Mouse (Mus musculus) naive thymus-derived CD4-positive, alpha-beta T cell, adult 2 months (primary cell): Measurements from ENCODE around the gene Mafb.

ENCODE experiments used
- DNase-seq: peaks from one replicate; pipeline ENCODE4 v3.0.0-alpha.2; 2011; ENCODE audit warnings: low read depth

Gene Mafb

DNA sequence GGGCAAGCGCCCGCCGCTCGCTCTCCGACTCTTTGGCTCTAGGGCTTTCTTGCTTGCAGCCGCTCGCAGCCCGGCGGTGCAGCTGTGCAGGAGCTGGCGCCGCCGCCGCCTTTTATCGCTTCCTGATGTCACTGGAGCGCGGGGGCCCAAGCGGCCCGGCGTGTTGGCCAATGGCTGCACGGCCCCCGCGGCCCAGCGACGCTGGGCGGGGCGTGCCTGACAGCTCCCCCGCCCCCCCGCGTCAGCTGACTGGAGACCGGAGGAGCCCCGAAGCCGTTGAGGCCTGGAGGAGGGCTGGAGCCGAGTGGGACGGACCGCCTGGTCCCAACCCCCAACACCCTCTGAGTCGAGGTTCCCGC, at the start of gene Mafb:
Gene Mafb (minus strand): TSS at position 86 of the 359 bp plus-strand sequence.
- DNase-seq = peak; percentile 57

DNA sequence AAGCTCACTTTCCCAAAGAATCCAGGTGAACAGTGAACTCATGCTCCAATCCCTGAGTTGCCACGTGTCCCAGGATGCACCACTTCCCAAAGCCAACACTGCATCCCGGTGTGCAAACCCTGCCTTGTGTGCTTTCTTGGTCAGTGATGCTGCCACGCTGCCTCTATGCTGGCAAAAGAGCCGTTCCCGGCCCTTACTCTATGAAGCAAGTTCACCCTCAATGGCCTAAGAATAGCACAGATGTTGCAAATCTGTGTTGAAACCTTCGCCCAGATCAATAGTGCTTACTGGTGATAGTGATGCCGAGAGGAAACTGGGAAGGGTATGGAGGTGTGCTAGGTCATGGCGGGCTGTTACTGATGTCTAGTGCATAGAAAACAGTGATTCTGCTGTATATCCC, 48.3 kb upstream of the Mafb start:
- DNase-seq = no peak

DNA sequence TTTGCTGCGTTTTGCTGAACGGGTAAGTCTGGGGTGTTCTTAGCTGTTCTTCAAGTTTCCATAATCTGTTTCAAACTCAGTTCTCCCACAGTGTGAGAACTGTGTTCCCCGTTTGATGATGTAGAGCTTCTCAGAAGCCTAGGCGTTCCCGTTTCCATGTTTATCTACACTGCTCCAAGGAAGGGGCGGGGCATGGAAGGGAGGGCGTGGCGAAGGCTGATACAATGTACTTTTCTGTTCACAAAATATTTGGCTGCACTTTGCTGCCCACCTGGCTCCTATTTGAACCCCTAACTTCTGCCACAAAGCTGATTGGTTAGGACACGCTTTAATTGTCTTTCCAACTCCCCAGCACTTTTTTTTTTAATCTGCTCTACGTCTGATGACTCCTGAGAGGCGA, 47.9 kb upstream of the Mafb start:
- no peak for DNase-seq

DNA sequence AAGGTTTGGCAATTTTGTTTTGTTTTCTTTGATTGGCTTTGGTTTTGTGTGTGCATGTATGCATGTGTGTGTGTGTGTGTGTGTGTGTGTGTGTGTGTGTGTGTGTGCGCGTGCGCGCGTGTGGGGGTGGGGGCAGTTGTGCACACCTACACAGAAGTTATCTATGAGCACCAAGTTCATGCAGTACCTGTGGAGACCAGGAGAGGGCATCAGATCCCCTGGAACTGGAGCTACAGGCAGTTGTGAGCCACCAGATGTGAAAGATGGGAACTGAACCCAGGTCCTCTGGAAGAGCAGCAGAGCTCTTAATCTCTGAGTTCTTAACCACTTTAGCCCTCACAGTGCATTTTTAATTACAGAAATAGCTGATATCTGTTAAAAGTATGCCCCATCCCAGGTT, 47.1 kb upstream of the Mafb start:
- peak; percentile 57 for DNase-seq

DNA sequence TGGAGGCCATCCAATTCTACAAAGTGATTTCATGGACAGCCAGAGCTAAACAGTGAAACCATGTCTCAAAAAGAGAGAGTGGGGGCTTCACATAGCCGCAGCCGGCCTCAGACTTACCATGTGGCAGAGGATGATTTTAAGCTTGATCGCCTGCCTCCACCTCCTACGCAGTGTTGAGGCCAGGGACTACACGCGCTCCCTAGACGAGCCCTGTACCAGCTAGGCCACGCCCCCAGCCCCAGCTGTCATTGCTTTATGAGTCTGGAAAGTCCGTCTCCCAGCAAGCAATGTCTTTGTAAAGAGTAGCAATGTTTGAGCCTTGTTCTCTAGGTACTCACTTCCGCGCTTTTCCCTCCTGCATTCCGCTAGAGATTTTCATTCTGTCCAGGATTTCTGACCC, 46.2 kb upstream of the Mafb start:
- no peak for DNase-seq

DNA sequence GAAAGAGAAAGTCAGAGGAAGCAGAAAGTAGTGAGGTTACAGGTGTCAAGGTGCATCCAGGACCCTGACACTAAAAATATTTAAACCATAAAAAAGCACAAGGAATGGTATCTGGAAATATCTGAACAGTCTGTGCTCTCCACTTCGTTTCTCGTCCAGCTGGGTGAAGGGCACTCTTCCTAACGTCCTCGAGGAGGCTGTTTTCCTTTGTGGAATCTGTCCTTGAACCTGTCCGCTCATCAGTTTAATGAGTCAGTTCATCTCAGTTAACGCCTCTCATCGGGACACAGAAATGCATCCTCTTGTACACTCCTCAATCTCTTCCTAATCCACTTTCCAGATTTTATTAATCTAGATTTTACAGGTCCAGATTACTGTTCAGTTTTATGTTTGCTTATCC, 44.6 kb upstream of the Mafb start:
- DNase-seq = no peak

DNA sequence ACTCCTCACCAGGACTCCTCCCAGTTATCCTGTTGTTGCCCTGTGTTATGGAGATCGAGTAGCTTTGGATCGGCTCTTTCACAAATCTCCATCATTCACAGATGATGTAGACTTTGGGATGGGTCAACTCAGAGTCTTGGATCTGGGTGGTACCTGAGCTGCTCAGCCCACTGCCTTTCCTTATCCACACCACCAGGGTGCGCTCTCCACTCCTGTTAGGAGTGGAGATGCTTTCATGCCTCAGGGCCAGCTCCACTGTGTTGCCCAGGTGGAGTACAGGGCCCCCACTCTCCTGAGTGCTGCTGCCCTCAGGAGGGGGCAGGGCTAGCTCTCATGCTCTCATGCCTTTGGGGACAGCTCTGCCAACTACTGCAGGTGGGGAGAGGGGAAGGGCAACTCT, 40.9 kb upstream of the Mafb start:
- DNase-seq = peak; percentile 19

DNA sequence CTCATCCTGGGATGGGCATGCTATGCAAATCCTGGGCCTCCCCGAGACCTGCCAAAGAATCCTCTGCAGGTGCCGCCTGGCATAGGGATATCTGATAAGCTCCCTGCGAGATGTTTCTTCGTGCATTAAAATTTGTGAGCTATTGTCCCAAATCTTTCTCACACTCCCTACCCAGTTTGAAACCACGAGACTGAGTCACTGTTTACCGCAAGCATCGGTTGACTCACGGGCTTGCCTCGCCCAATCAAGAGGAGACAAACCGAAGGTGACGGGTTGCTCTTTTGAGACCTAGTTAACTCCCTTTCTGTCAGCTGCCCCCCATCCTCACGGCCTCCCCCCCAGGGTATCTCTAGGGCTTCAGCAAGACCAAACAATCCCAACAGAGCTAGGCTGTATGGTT, 30.9 kb upstream of the Mafb start:
- DNase-seq = no peak

DNA sequence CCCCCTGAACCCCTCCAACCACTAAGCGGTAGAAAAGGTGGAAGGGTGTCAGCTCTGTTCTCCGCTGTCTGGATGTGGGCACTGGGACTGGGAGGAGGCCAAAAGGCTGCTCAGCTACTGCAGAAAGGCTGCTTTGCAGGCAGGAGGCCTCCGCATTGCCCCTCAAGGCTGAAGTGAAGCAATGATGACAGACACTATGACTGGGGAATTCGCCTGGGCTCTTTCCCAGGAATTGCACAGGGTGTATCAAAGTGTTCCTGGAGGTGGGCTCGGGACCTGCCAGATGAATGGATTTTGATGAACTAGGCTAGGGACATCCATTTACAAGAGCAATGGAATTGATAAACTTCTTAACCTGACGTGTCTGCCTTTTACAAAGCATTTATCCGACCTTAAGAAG, 27.9 kb upstream of the Mafb start:
- DNase-seq = no peak

DNA sequence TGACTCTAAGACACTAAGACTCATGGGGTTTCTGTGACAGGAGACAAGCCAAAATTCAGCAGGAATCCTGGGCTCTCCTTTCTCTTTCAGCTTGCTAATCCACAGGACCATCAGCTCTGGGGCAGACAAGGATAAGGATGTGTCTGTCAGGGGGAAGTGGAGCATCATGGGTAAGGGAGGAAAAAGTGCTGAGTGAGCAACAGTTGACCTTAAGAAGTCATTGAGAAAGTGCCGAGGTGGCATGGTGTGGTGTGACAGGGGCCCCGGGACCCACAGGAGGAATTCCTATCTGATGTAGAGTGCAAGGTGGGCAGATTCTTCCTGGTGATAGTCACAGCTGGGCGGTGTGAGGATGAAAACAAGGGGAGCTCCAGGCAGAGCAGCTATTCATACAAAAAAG, 25.8 kb upstream of the Mafb start:
- no peak for DNase-seq

DNA sequence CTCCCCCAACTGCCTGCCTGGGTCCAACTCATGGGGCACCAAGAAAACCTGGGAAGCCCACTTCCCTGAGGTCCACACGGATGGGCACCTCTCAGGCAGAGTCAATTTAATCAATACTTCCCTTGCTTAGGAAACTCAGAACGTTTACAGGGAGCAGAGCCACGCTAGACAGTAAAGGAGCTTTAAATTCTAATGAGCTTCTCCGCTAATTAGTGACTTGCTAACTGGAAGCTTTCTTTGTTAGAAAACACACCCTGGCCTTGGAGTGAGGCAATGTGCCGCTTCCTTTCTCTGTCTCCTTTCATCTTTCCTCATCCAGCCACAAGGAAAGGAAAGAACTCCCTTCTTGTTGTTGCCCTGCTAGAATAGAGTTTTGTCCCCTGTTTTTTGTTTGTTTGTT, 21.7 kb upstream of the Mafb start:
- DNase-seq = no peak

DNA sequence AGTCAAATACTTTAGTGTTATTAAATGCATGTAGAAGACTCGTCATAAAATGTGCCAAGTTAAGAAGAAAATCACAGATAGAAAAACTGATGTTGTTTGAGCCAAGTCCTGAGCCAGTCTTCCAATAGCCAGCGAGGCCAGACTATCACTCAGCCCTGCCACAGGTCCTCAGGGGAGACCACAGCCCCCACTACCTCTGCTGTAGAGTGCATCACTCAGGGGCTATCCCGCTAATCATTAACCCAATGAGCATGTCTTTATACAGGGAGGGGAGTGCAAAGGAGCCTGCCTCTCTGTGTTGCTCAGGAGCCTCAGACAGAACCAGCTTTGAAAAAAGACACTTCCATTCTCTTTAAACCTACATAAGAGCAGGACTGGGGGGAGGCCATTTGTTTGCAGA, 16.6 kb upstream of the Mafb start:
- no peak for DNase-seq

DNA sequence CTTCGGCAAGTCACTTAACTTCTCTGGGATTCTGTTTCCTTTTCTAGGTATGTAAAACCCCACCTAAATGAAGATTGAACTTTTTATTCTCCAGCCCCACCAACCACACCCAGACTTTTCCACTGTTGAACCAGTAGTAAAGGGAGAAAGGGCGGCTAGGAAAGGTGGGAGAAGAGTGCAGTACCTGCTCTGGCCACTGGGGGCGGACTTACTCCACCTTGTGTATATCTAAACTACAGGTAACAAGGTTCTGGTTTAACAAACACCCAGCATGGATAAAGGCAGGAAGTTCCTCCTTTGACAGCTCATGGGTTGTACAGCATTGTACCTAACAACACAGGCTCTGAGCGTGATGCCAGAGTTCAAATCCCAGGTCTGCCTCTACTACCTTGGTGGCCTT, 11.4 kb upstream of the Mafb start:
- peak; percentile 55 for DNase-seq

DNA sequence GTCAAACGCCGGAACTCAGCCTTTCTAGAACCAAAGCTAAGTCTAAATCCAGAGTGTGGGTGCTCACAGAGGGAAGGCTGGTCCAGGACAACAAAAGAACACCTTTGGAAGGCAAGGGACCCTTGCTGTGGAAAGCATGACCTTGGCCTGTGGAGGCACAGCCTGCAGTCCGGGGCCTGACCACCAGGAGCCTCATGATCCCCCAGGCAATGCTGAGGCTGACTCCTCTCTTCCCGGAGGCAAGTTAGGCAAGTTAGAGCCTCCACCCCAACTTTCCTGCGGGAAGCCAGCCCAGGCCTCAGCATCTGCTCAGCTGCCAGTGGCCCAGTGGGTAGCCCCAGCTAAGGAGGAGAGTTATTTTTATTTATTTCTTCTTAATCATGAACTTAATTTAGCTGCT, 9.4 kb upstream of the Mafb start:
- DNase-seq = no peak

DNA sequence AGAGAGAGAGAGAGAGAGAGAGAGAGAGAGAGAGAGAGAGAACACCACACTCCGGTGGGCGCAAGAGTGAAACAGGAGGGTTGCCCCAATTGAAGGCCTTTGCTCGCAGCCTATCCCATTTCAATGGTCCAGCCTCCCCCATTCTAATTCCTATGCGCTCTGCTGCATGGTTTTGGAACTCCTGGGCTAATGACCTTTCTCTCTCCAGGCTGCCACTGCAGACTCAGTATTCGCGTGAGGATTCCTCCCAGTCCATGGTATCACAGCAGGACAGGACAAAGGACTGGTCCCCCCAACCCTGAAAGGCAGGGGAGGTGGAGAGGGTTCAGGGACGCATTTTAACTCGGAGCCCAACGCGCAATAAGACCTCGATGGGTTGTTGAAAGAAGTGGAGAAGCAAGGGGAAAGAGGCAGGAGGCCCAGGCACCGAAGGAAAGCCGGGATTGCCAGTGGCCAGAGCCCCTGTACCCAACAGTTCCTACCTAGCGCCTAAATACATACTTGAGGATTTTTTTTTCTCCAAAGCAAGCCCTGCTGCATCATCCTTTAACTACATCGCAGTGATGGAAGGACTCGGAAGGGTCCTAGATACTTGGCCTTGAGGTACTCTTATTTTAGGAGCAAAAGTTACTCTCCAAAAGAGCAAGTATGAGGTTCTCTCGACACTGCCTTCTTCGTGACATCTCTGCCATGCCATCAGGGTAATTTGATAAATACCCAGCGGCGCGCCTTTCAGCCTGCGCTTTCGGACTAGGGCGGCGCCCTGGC, 3.0 kb upstream of the Mafb start:
- no peak for DNase-seq

DNA sequence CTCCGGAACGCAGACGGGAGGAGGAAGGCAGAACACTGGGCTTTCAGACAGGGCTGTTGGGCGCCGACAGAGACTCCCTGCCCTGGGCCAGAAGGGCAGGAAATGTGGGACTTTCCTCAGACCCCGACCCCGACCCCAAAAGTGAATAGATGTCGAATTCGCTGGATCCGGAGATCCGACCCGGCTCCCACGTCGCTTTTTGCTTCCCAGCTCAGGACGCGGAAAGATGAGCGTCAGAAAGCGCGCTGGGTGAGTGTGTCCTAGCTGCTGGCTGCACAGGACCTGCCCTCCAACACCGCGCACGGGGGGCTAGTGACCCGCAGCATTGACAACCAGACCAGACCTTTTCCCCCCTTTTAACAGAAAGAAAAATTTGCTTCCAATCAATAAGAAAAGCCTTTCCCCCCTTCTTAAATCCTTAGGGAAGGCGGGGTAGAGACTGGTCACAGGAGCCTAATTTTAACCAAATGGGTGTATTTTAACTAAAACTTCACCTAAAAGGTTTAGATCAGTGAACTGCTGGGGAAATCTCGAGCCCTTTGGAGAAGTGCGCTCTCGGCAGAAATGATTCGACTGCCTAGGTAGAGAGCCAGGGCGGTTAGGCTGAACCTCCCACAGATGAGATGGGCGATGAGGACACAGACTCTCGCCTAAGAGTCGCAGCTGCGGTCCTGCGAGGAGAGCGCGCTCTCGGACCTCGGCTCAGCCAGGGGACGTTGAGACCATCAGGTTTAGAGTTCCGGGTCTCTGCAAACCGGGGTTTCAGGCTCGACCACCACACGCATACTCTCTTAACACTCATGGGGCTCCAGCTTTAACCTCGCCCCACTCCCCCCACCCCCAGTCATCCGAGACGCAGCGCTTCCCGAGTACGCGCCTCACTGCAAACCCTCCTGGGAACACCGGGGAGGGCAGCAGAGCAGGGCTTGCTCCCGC, 1.8 kb upstream of the Mafb start:
- no peak for DNase-seq

DNA sequence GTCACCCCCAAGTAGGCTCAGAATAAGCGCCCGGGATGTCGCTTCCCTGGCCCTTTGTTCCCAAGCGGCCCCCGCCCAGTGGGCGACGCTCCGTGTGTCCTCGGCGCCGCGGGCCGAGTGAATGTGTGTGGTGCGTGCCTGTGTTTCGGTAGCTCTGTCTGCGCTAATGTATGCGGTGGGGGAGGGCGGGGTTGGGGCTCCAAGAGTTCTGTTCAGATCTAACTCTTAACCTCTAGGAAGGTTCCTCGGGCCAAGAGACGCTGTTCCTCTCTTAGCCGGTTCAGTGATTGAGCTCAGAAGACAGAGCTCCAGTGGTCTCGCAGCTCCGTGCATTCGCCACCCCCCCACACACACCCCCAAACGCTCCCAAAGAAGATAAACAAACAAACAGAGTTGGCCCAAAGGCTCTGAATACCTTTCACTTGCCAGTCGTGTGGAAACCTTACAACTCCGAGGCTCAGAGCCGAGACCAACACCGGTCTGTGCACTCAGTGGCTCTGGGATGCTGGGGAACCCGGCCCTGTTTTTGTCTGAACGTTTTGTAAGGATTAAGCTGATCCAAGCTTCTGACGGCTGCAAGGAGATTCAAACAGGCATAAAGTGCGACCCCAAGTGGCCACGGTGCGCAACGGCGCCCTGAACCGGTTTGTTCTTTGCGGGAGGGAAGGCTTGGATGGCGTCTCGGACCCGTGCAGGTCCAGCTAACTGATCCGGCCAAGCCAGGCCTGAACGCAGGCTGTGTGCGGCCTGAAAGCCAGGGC, 763 bp upstream of the Mafb start:
- DNase-seq = peak; percentile 62

DNA sequence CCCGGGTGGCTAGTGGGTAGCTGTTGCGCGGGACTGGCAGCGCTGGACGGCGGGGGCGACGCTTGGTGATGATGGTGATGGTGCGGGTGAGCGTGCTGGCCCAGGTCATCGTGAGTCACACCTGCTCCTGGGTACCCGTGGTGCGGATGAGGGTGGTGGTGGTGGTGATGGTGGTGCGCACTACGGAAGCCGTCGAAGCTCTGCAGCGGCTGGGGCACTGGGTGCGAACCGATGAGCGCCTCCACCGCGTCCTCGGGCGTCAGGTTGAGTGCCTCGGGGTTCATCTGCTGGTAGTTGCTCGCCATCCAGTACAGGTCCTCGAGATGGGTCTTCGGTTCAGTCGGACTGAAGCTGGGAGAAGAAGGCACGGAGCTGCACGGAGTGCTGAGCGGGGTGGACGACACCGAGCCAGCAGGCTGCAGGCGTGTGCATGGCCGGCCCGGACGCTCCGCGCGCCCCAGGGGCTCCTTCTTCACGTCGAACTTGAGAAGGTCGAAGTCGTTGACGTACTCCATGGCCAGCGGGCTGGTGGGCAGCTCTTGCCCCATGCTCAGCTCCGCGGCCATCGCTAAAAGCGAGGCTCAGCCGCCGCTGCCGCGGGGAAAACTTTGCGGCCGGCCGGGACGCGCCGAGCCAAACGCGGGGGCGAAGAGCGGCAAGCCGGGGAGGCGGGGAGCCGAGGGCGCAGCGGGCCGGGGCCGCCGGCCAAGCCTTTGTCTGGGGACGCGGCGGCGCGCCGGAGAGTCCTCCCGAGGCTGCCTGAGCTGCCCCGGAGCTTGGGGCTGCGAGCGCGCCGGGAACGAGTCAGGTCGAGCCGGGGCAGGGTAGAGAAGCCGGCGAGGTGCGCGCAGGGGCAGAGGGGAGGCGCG, 520 bp downstream of the Mafb start:
- DNase-seq = peak; percentile 12

DNA sequence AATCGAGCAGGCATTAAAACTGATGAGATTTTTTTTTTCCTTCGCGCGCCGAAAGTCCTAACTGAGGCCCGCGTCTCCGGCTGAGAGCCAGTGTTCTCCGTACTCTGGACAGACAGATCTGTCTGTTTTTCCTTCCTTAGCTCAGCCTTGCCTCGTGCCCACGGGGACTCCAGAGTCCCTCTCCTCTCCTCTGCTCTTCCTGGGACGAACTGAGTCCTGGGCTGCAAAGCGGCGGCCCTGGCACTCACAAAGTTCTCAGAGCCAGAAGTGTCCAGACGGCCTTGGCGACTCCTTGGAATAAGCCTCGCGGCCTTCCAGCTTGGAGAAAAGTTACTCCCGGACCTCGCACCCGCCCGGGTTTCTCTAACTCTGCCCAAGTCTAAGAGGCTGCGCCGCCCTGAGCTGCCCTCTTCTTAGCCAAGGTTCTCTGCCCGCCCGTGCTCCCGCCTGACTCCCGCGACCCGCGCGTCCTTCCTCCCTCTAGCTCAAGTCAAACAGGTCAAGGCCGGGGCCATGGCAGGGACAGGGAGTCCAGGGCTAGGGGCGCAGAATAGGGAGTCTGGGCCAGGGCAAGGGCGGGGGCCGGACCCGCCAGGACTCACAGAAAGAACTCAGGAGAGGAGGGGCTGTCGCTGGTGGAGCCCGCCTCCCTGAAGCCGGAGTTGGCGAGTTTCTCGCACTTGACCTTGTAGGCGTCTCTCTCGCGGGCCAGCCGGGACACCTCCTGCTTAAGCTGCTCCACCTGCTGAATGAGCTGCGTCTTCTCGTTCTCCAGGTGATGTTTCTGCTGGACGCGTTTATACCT, 1.6 kb downstream of the Mafb start:
- DNase-seq = peak; percentile 4

DNA sequence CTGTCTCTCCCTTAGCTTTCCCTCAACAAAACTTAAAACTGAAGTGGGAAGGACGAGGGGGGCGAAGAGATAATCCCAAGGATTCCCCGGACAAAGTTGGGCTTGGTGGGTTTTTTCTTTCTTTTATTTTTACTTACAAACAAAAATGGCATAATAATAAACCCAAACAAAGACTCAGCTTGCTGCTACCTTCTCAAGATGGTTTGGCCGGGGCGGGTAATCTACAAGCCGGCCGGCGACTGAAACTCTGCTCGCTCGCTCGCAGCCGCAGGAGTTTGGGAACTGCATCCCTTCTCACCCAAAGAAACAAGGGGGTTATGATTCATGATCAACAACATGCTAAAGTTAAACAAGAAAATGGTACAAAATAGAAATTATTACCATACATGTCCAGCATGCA, 2.2 kb downstream of the Mafb start:
- no peak for DNase-seq

DNA sequence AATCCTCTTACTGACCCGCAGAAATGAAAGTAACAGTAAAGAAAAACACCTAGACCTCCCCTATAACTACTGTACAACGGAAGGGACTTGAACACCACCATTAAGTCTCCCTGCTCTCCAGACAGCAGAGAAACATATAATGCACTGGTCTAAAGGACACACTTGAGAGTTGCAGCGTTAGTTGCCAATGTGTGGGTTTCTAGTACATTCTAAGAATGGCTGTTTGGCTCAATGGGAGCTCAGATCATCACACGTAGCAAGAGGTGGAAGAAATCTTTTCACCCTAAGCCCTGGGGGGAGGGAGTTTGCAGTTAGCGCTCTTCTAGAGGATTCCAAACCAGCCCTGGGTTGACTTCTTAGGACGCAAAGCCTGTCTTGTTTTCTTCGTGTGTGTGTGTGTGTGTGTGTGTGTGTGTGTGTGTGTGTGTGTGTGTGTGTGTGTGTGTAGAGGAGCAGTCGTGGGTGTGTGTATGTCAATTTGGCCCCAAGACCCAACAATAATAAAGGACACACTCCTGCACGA, 2.7 kb downstream of the Mafb start:
- DNase-seq = peak; percentile 3
